Mouse (Mus musculus) CH12.LX (cell line): ENCODE data around the gene 1700006A11Rik.

Experiments used
- CHD2 ChIP-seq: IDR thresholded peaks from 2 replicates; pipeline ENCODE4 v1.6.1; 2011; ENCODE audit warnings: low read length, improper control_type of control experiment
- CTCF ChIP-seq, 2 experiments: IDR thresholded peaks in 1 of 2; conservative IDR thresholded peaks in 1 of 2; 2 replicates each; pipeline ENCODE4 v1.5.1; 2011 to 2012; ENCODE audit warnings: low read depth in 2 of 2, low read length in 2 of 2, improper control_type of control experiment in 1 of 2, inconsistent platforms in 1 of 2, mild to moderate bottlenecking in 1 of 2, moderate library complexity in 1 of 2
- ELF1 ChIP-seq: IDR thresholded peaks from 2 replicates; pipeline ENCODE4 v1.6.1; 2014; ENCODE audit warnings: low read depth, mild to moderate bottlenecking, inconsistent platforms, low read length, improper control_type of control experiment
- EP300 ChIP-seq: IDR thresholded peaks from 2 replicates; pipeline ENCODE4 v1.6.1; 2011; ENCODE audit warnings: low read length, improper control_type of control experiment
- KAT2A ChIP-seq: IDR thresholded peaks from 2 replicates; pipeline ENCODE4 v1.6.1; 2012; ENCODE audit warnings: low read length, improper control_type of control experiment, inconsistent platforms; ENCODE audit not compliant: insufficient replicate concordance
- MAFK ChIP-seq: IDR thresholded peaks from 2 replicates; pipeline ENCODE4 v1.6.1; 2011; ENCODE audit warnings: low read length, improper control_type of control experiment; ENCODE audit not compliant: insufficient replicate concordance
- MAX ChIP-seq: IDR thresholded peaks from 2 replicates; pipeline ENCODE4 v1.6.1; 2011; ENCODE audit warnings: low read length, improper control_type of control experiment
- MEF2A ChIP-seq: IDR thresholded peaks from 2 replicates; pipeline ENCODE4 v1.6.1; 2014; ENCODE audit warnings: low read depth, mild to moderate bottlenecking, inconsistent platforms, low read length, improper control_type of control experiment, borderline replicate concordance
- MXI1 ChIP-seq: IDR thresholded peaks from 2 replicates; pipeline ENCODE4 v1.6.1; 2011; ENCODE audit warnings: mild to moderate bottlenecking, low read depth, low read length, improper control_type of control experiment
- NELFE ChIP-seq: IDR thresholded peaks from 2 replicates; pipeline ENCODE4 v1.6.1; 2011; ENCODE audit warnings: low read depth, low read length, improper control_type of control experiment
- POLR2AphosphoS2 ChIP-seq: IDR thresholded peaks from 2 replicates; pipeline ENCODE4 v1.6.1; 2011; ENCODE audit warnings: low read depth, low read length, improper control_type of control experiment
- RAD21 ChIP-seq: IDR thresholded peaks from 2 replicates; pipeline ENCODE4 v1.6.1; 2011; ENCODE audit warnings: low read depth, mild to moderate bottlenecking, low read length, improper control_type of control experiment, moderate library complexity
- SIN3A ChIP-seq: IDR thresholded peaks from 2 replicates; pipeline ENCODE4 v1.6.1; 2012; ENCODE audit warnings: low read length, improper control_type of control experiment, inconsistent platforms
- USF1 ChIP-seq: IDR thresholded peaks from 2 replicates; pipeline ENCODE4 v1.6.1; 2014; ENCODE audit warnings: low read depth, mild to moderate bottlenecking, inconsistent platforms, low read length, improper control_type of control experiment

DNA sequence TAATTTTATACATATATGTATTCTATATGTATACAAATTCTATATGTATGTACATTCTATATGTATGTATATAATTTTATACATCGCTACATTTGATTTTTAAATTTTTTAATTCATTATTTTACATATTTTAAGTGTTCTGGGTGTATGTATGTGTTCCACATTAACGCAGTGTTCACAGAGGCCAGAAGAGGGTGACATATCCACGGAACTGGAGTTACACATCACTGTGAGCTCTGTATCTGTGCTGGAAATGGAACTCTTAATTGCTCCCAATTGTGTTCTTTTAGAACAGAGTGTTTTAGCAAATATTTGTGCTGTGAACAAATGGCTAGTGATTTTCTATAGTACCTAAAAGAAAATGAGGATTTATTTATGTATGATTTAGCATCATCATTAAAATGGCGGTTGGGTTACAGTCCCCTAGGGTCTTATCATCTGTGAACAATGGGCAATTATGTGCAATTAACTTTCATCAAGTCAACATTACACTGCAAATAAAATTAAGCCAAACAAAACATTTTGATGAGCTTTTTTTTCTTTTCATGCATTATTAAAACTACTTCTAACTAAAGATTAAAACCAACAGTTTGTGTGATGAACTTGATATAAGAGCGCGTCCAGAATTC lies 40.4 kb upstream of the 1700006A11Rik start:
- TF ChIP-seq CTCF (conservative IDR thresholded peaks at IDR 0.05 in 1 of 2, IDR thresholded peaks at IDR 0.05 in 1 of 2; ENCODE audit: low read depth in 2 of 2, low read length in 2 of 2) (no peak), POLR2AphosphoS2 (no peak), USF1 (no peak), RAD21 (no peak), NELFE (no peak), EP300 (no peak), KAT2A (no peak), MEF2A (no peak), SIN3A (no peak), MXI1 (no peak), MAFK (no peak), CHD2 (no peak), ELF1 (no peak), MAX (no peak)
